Mouse (Mus musculus) heart, postnatal 25 days (tissue): ENCODE results near the gene Gm9639. TPM values are rescaled to one million over a fixed set of nuclear protein-coding genes. Genes with fewer than 3 reads are reported as not detected.
"Not testable (repeated sequence)": the region's sequence is repeated elsewhere in the genome, so short reads cannot be mapped to it uniquely, and the experiment has no call there.

ENCODE experiments used
- DNase-seq: peaks from one replicate; pipeline ENCODE4 v3.0.0; 2022; ENCODE audit warnings: low spot score
- intact Hi-C: fragments of 180-260 bp; cut with DNase I; formaldehyde crosslinking; loops from one replicate; pipeline ENCODE4 v1.15.1; 2025
- total RNA-seq, 2 experiments: library from RNA; stranded (reverse); gene quantifications; 2 replicates each; pipeline ENCODE4 v1.2.3; 2021

The Gm9639 gene
- total RNA-seq, 2 experiments from 2014 or later: not detected

DNA sequence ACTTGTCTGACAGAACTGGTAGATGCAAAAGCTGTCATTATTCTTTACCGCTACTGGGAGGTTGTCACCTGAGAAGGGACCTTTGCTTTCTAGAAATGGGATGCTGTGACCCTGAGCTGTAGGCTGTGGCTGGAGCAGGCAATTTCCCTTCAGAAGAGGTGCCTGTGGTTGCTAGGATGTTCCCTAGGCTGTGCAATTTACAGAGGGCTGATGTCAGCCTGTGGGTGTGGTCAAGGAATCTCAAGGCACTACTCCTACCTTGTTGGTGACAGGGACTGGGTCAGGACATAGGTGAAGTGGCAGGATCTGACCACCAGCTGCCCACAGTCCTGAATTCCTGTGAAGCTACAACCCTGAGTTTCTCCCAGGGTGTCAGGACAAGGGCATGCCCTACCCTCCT lies 25.1 kb downstream of the Gm9639 start:
- intact Hi-C loops: no loop called here
- no peak for DNase-seq

DNA sequence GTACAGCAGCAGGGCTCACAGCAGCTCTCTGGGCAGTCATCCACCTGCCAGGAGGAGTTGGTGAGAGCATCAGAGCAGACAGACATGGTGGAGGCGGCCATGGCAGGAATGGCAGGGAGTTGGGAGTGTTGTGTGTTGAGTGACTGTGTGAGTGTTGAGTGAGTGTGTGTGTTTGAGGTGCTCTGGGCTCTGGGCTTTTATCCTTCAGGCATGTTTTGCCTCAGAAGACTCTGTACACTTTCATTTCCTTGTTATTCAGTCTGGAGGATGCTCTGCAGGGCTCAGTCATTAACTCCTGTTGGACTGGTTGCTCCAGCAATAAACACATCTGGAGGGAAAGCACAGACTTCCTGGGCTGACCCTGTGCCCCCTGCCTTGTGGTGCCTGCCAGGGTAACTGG lies 35.3 kb downstream of the Gm9639 start, which contains the start of gene Gm3233:
Gm3233 (minus strand) TSS at position 101 of the 400 bp plus-strand sequence.
- intact Hi-C loops: not testable (repeated sequence)

GRCm38 (mm10) chr10:77753448-77753847 lies 41.4 kb downstream of the Gm9639 start:
- intact Hi-C loops: no loop called here
- DNase-seq: no peak

More for the DNA sequence above, 35.3 kb downstream of the Gm9639 start, which contains the start of gene Gm3233:
- not testable (repeated sequence) for DNase-seq

GRCm38 (mm10) chr10:77752312-77752711 lies 42.6 kb downstream of the Gm9639 start:
- DNase-seq, intact Hi-C loops: not testable (repeated sequence)

GRCm38 (mm10) chr10:77751254-77751653 lies 43.6 kb downstream of the Gm9639 start, which contains the start of gene Gm9736:
Gm9736 (minus strand) TSS chr10:77751354.
- intact Hi-C loops, DNase-seq: not testable (repeated sequence)

DNA sequence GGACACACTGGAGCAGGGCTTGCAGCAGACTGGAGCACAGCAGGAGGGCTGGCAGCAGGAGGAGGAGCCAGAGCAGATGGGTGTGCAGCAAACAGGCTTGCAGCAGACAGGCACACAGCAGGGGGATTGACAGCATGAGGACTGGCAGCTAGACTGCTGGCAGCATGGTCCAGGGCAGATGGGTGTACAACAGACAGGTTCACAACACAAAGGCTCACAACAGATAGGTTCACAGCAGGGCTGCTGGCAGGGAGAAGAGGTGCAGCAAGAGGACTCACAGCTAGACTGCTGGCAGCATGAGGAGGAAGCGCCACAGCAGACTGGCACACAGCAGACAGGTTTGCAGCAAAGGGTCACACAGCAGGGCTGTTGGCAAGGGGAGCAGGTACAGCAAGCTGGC lies 44.2 kb downstream of the Gm9639 start:
- intact Hi-C loops, DNase-seq: not testable (repeated sequence)

Other genes with a start within 250 kb of the Gm9639 start
- 100 to 1,000 TPM; 124 to 138 TPM for gene Pttg1ip, start 213.4 kb downstream of the Gm9639 start, total RNA-seq
- gene Sumo3, start 189.0 kb downstream of the Gm9639 start, total RNA-seq: 10 to 100 TPM; 54.8 to 61.2 TPM
- 10 to 100 TPM; 10.3 to 11.7 TPM for gene Gm49325, start 188.9 kb downstream of the Gm9639 start, total RNA-seq
- 10 to 100 TPM; 66.7 to 68.4 TPM for gene Ube2g2, start 172.8 kb downstream of the Gm9639 start, total RNA-seq
- not detected for gene Tspear, start 108.5 kb downstream of the Gm9639 start, total RNA-seq
- not detected for gene Gm19402, start 104.3 kb downstream of the Gm9639 start, total RNA-seq
- not detected for gene Gm9508, start 97.8 kb downstream of the Gm9639 start, total RNA-seq
- gene Gm10272, start 88.5 kb downstream of the Gm9639 start, total RNA-seq: not detected
- gene Gm10024, start 83.6 kb downstream of the Gm9639 start, total RNA-seq: not detected
- not detected for gene Gm10142, start 79.3 kb downstream of the Gm9639 start, total RNA-seq
- gene Krtap12-1, start 74.5 kb downstream of the Gm9639 start, total RNA-seq: not detected
- gene Gm10100, start 68.6 kb downstream of the Gm9639 start, total RNA-seq: not detected
- not detected for gene Gm18596, start 52.4 kb downstream of the Gm9639 start, total RNA-seq
- gene Gm9736, start 43.7 kb downstream of the Gm9639 start, total RNA-seq: not detected
- not detected for gene Gm3233, start 35.4 kb downstream of the Gm9639 start, total RNA-seq
- gene Gm3238, start 23.8 kb downstream of the Gm9639 start, total RNA-seq: not detected
- not detected for gene Gm7138, start 18.1 kb downstream of the Gm9639 start, total RNA-seq
- gene Gm3250, start 12.5 kb downstream of the Gm9639 start, total RNA-seq: not detected
- gene Gm7137, start 6.9 kb downstream of the Gm9639 start, total RNA-seq: not detected
- gene Gm19668, start 4.1 kb upstream of the Gm9639 start, total RNA-seq: not detected
- not detected for gene Gm9507, start 16.8 kb upstream of the Gm9639 start, total RNA-seq
- not detected for gene Gm2696, start 19.6 kb upstream of the Gm9639 start, total RNA-seq
- gene Krtap10-4, start 32.0 kb upstream of the Gm9639 start, total RNA-seq: not detected
- gene Krtap10-10, start 40.9 kb upstream of the Gm9639 start, total RNA-seq: not detected
- not detected for gene Gm36176, start 51.7 kb upstream of the Gm9639 start, total RNA-seq
- not detected for gene Gm10318, start 57.8 kb upstream of the Gm9639 start, total RNA-seq
- not detected for gene Gm3285, start 66.9 kb upstream of the Gm9639 start, total RNA-seq
- gene Lrrc3, start 107.5 kb upstream of the Gm9639 start, total RNA-seq: under 1 TPM; 0.65 to 0.73 TPM
- gene Trpm2, start 175.5 kb upstream of the Gm9639 start, total RNA-seq: under 1 TPM; 0.55 to 0.56 TPM
- 10 to 100 TPM in 1 of 2 experiments, 1 to 10 TPM in 1; 9.7 to 11.1 TPM for gene 1810043G02Rik, start 183.4 kb upstream of the Gm9639 start, total RNA-seq
- gene Pfkl, start 215.0 kb upstream of the Gm9639 start, total RNA-seq: 100 to 1,000 TPM; 106 to 115 TPM
- under 1 TPM in 1 of 2 experiments, not detected in 1; 0.22 TPM for gene Dnmt3l, start 246.9 kb upstream of the Gm9639 start, total RNA-seq
- not detected for gene Aire, start 248.5 kb upstream of the Gm9639 start, total RNA-seq